ENCODE assay signal across 8 mouse cellular contexts in the genomic region with DNA sequence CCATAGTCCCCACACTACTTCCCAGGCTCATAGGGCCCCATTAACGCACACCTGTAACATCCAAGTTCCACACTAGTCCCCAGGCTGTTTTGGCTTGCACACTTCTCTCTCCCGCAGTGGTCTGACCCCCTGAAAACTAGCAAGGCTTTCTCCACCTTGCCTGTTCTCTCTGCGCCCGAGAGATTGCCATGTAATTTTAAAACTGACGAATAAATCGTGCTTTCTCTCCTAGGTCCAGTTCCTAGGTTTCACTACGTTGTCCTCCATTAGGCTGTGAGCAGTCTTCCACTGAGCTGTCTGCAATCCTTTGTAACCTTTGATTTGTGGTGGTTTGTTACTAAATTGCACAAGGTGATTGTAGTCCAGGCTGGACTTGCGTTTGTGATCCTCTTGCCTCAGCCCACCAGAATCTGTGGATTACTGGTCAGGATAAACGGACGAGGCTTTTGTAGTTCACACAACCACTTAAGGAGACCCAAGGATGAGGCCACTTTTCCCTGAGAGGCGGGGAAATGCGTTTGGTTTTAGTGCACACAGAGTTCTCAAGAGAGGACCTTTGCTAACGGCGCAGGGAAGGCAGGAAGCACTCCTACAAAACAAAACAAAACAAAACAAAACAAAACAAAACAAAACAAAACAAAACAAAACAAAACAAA. TPM values are rescaled to one million over a fixed set of nuclear protein-coding genes. Genes with fewer than 3 reads are reported as not detected.
DNase-seq lines count a peak whose midpoint lies in the region; ATAC-seq and TF ChIP-seq lines count a peak whose summit lies in the region.
"Not testable (repeated sequence)": the region's sequence is repeated elsewhere in the genome, so short reads cannot be mapped to it uniquely, and the experiment has no call there.
"Had no signal": no experiment of that assay in that cellular context is flagged by ENCODE, and none has a peak within 500 bp of the region (broad histone marks: within the 10 kb centered on the region; RNA-seq: fewer than 3 reads in every experiment).

No protein-coding gene starts in this region.

- H3K9me3 ChIP-seq in forebrain, embryonic 10.5 days; heart, embryonic 13.5 days; intestine, embryonic 16.5 days (ENCODE audit: control insufficient read depth, low read length); limb, embryonic 15.5 days; megakaryocyte, embryonic 14.5 days: not testable (repeated sequence)

- DNase-seq in cerebellum, adult 2 months = peak in 1 of 2 experiments; percentile 30
- DNase-seq in forebrain, embryonic 10.5 days (ENCODE audit: extremely low spot score, low spot score) = peak; percentile 24

- H3K36me3 ChIP-seq in forebrain, embryonic 10.5 days (replicated peaks); heart, embryonic 13.5 days; intestine, embryonic 16.5 days (ENCODE audit: control insufficient read depth, insufficient read depth, low read length); limb, embryonic 15.5 days; megakaryocyte, embryonic 14.5 days (replicated peaks; ENCODE audit: low read length): not testable (repeated sequence)

- TF ChIP-seq POLR2A in cerebellum, adult 2 months (IDR thresholded peaks at IDR 0.05; ENCODE audit: borderline replicate concordance, insufficient read depth, low read length); olfactory bulb, adult 2 months (IDR thresholded peaks at IDR 0.05; ENCODE audit: insufficient read depth, low read depth, low read length): not testable (repeated sequence)

- H3K9ac ChIP-seq in heart, embryonic 13.5 days = peak overlapping the region; percentile 78
- H3K9ac ChIP-seq in intestine, embryonic 16.5 days (ENCODE audit: low read depth, low read length) = peak overlapping the region; percentile 66
- H3K9ac ChIP-seq in limb, embryonic 15.5 days = peak overlapping the region; percentile 42

- TF ChIP-seq CTCF in cerebellum, adult 2 months (IDR thresholded peaks at IDR 0.05; ENCODE audit: borderline replicate concordance, insufficient read depth, low read depth, low read length); olfactory bulb, adult 2 months (IDR thresholded peaks at IDR 0.05; ENCODE audit: insufficient read depth, low read depth, low read length): not testable (repeated sequence)

- peak overlapping the region; percentile 83 for H3K4me2 ChIP-seq in heart, embryonic 13.5 days
- peak overlapping the region; percentile 64 for H3K4me2 ChIP-seq in intestine, embryonic 16.5 days (ENCODE audit: low read depth, low read length)
- peak overlapping the region; percentile 87 for H3K4me2 ChIP-seq in limb, embryonic 15.5 days

- WGBS in cerebellum, adult 2 months = 37% methylated on average over 14 of the region's 14 CpGs
- WGBS in forebrain, embryonic 10.5 days = 12% methylated on average over 14 of the region's 14 CpGs
- 19% methylated on average over 14 of the region's 14 CpGs for WGBS in heart, embryonic 13.5 days
- WGBS in intestine, embryonic 16.5 days = 19% methylated on average over 14 of the region's 14 CpGs
- 15% methylated on average over 14 of the region's 14 CpGs for WGBS in limb, embryonic 15.5 days
- 48% methylated on average over 14 of the region's 14 CpGs for WGBS in olfactory bulb, adult 2 months

- not testable (repeated sequence) for H3K27ac ChIP-seq in cerebellum, adult 2 months (ENCODE audit: insufficient read depth, low read length); heart, embryonic 13.5 days (replicated peaks); limb, embryonic 15.5 days; olfactory bulb, adult 2 months (ENCODE audit: insufficient read depth, low read depth, low read length)
- 0 out of 2 replicates have a peak overlapping the region, but pooled peaks have one; percentile 67 for H3K27ac ChIP-seq in forebrain, embryonic 10.5 days
- H3K27ac ChIP-seq in intestine, embryonic 16.5 days (ENCODE audit: low read length) = peak overlapping the region; percentile 38; the same call in 1 of the 2 replicates

- peak overlapping the region; percentile 71 for H3K4me3 ChIP-seq in cerebellum, adult 2 months (replicated peaks; ENCODE audit: insufficient read depth, low read depth, low read length)
- H3K4me3 ChIP-seq in forebrain, embryonic 10.5 days = peak overlapping the region; percentile 67
- H3K4me3 ChIP-seq in heart, embryonic 13.5 days = peak overlapping the region; percentile 61
- peak overlapping the region; percentile 52 for H3K4me3 ChIP-seq in intestine, embryonic 16.5 days (ENCODE audit: low read length)
- H3K4me3 ChIP-seq in limb, embryonic 15.5 days = peak overlapping the region; percentile 52
- H3K4me3 ChIP-seq in megakaryocyte, embryonic 14.5 days (replicated peaks) = peak overlapping the region; percentile 93
- H3K4me3 ChIP-seq in olfactory bulb, adult 2 months (ENCODE audit: insufficient read depth, low read depth, low read length) = peak overlapping the region; percentile 52

- H3K27me3 ChIP-seq in cerebellum, adult 2 months (ENCODE audit: control insufficient read depth, insufficient read depth, low read length); forebrain, embryonic 10.5 days (ENCODE audit: poor library complexity, severe bottlenecking); heart, embryonic 13.5 days (replicated peaks); intestine, embryonic 16.5 days (replicated peaks; ENCODE audit: control insufficient read depth, insufficient read depth, low read length); limb, embryonic 15.5 days; megakaryocyte, embryonic 14.5 days (replicated peaks): not testable (repeated sequence)

- not testable (repeated sequence) for H3K4me1 ChIP-seq in cerebellum, adult 2 months (ENCODE audit: control insufficient read depth, insufficient read depth, low read length); heart, embryonic 13.5 days; intestine, embryonic 16.5 days (ENCODE audit: control insufficient read depth, insufficient read depth, low read length); limb, embryonic 15.5 days; olfactory bulb, adult 2 months (ENCODE audit: control insufficient read depth, insufficient read depth, low read length)
- H3K4me1 ChIP-seq in forebrain, embryonic 10.5 days = peaks cover 26% of the 10 kb centered on the region
- H3K4me1 ChIP-seq in megakaryocyte, embryonic 14.5 days = peaks cover 27% of the 10 kb centered on the region

- not testable (repeated sequence) for ATAC-seq in heart, embryonic 13.5 days (ENCODE audit: extremely low read depth, insufficient number of reproducible peaks, low FRiP score, low TSS enrichment); intestine, embryonic 16.5 days; limb, embryonic 15.5 days (ENCODE audit: insufficient number of reproducible peaks, low FRiP score, low TSS enrichment, low read depth)

RNA-seq across cellular contexts. Expression of a gene that starts 28.2 kb away (rescaled TPM):
- 0.21 and 0.41 TPM in 2 replicates for polyA plus RNA-seq in cerebellum, adult 2 months (2012; rRNA removed)
- 1.6 and 1.8 TPM in 2 replicates for polyA plus RNA-seq in forebrain, embryonic 10.5 days (2016; fragmentation: Nextera tagmentation; extraction: Ambion mirVana)
- 7.4 and 7.5 TPM in 2 replicates for polyA plus RNA-seq in heart, embryonic 13.5 days (2015; fragmentation: Nextera tagmentation; extraction: Ambion mirVana)
- polyA plus RNA-seq in intestine, embryonic 16.5 days (2015; fragmentation: Nextera tagmentation; extraction: Ambion mirVana) = 0.15 and 0.37 TPM in 2 replicates
- polyA plus RNA-seq in limb, embryonic 15.5 days (2015; fragmentation: Nextera tagmentation; extraction: Ambion mirVana) = 8.7 and 18.4 TPM in 2 replicates
- polyA plus RNA-seq in megakaryocyte, embryonic 14.5 days (2012; ENCODE audit: insufficient read depth, low replicate concordance) = 21.2 and 30.0 TPM in 2 replicates
- polyA plus RNA-seq in olfactory bulb, adult 2 months (2012; ENCODE audit: insufficient read depth, insufficient read length, low replicate concordance, missing spikeins) = not detected in 2 replicates

RNA-seq across cellular contexts. Expression of a gene that starts 44.6 kb away (rescaled TPM):
- not detected in 2 replicates for polyA plus RNA-seq in cerebellum, adult 2 months (2012; rRNA removed)
- 0.20 TPM in 1 of 2 replicates, not detected in the other for polyA plus RNA-seq in forebrain, embryonic 10.5 days (2016; fragmentation: Nextera tagmentation; extraction: Ambion mirVana)
- 0.68 and 0.78 TPM in 2 replicates for polyA plus RNA-seq in heart, embryonic 13.5 days (2015; fragmentation: Nextera tagmentation; extraction: Ambion mirVana)
- polyA plus RNA-seq in intestine, embryonic 16.5 days (2015; fragmentation: Nextera tagmentation; extraction: Ambion mirVana) = 0.12 and 0.21 TPM in 2 replicates
- polyA plus RNA-seq in limb, embryonic 15.5 days (2015; fragmentation: Nextera tagmentation; extraction: Ambion mirVana) = 0.22 and 0.55 TPM in 2 replicates
- not detected in 2 replicates for polyA plus RNA-seq in megakaryocyte, embryonic 14.5 days (2012; ENCODE audit: insufficient read depth, low replicate concordance)
- polyA plus RNA-seq in olfactory bulb, adult 2 months (2012; ENCODE audit: insufficient read depth, insufficient read length, low replicate concordance, missing spikeins) = not detected in 2 replicates
- polyA plus RNA-seq: spleen, adult 2 months had no signal
